Mouse (Mus musculus): ENCODE data around the gene Gm3336.

DNA sequence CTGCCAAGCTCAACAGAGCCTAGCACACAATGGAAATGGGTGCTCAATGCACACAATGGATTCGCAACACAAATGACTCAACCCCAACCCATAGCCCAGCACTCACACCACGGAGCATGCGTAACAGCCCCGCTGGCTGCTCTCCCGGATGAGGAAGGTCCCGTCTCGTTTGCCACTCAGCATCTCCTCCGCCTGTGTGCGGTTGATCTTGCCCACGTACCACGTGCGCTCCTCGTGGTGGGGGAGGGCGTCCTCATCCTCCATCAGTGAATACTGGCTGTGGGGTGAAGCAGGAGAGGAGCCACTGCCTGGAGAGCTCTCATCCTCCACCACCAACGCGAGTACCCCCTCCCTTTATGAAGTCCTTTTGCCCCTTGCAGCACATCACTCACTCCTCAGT is 50.6 kb downstream of the Gm3336 start:
- TF ChIP-seq POLR2A (IDR thresholded peaks at IDR 0.05; ENCODE audit: low read depth, low read length) (no peak), CTCF (conservative IDR thresholded peaks at IDR 0.05; ENCODE audit: insufficient read depth, insufficient read length, low read depth, low read length) (no peak)
